8 mouse cellular contexts compared by ENCODE assay signal in genomic region chr17:56472121-56472520, GRCm38 (mm10). TPM values are rescaled to one million over a fixed set of nuclear protein-coding genes. Genes with fewer than 3 reads are reported as not detected.
DNase-seq lines count a peak whose midpoint lies in the region; ATAC-seq and TF ChIP-seq lines count a peak whose summit lies in the region.

No protein-coding gene starts in this region.

- H3K9ac ChIP-seq in kidney, postnatal 0 days (ENCODE audit: low read depth, low read length), result no peak overlapping the region
- H3K9ac ChIP-seq in embryonic facial prominence, embryonic 12.5 days, result no peak overlapping the region
- no peak overlapping the region for H3K9ac ChIP-seq in intestine, embryonic 15.5 days
- H3K9ac ChIP-seq in neural tube, embryonic 15.5 days (replicated peaks), result peak overlapping the region; percentile 99

- H3K4me1 ChIP-seq in kidney, postnatal 0 days (replicated peaks; ENCODE audit: insufficient read depth, low read length), result peaks cover 62% of the 10 kb centered on the region
- peaks cover 76% of the 10 kb centered on the region for H3K4me1 ChIP-seq in embryonic facial prominence, embryonic 12.5 days
- H3K4me1 ChIP-seq in intestine, embryonic 15.5 days (replicated peaks), result peaks cover 74% of the 10 kb centered on the region
- H3K4me1 ChIP-seq in neural tube, embryonic 15.5 days, result peaks cover 83% of the 10 kb centered on the region

- WGBS in kidney, postnatal 0 days, result 24% methylated on average over 16 of the region's 16 CpGs
- 10% methylated on average over 16 of the region's 16 CpGs for WGBS in embryonic facial prominence, embryonic 12.5 days
- 18% methylated on average over 16 of the region's 16 CpGs for WGBS in intestine, embryonic 15.5 days
- WGBS in neural tube, embryonic 15.5 days, result 13% methylated on average over 16 of the region's 16 CpGs

- no peaks in the 10 kb centered on the region for H3K36me3 ChIP-seq in kidney, postnatal 0 days (ENCODE audit: insufficient read depth, low read length)
- H3K36me3 ChIP-seq in embryonic facial prominence, embryonic 12.5 days, result peaks cover 4% of the 10 kb centered on the region; the same call in 1 of the 2 replicates
- no peaks in the 10 kb centered on the region; the same call in 1 of the 2 replicates for H3K36me3 ChIP-seq in intestine, embryonic 15.5 days
- H3K36me3 ChIP-seq in neural tube, embryonic 15.5 days, result no peaks in the 10 kb centered on the region

- no peak overlapping the region for H3K4me3 ChIP-seq in kidney, postnatal 0 days (replicated peaks; ENCODE audit: low read depth, low read length)
- peak overlapping the region; percentile 87 for H3K4me3 ChIP-seq in embryonic facial prominence, embryonic 12.5 days
- H3K4me3 ChIP-seq in intestine, embryonic 15.5 days (replicated peaks), result no peak overlapping the region; the same call in 1 of the 2 replicates
- peak overlapping the region; percentile 74 for H3K4me3 ChIP-seq in neural tube, embryonic 15.5 days (replicated peaks)

- H3K4me2 ChIP-seq in kidney, postnatal 0 days (ENCODE audit: low read length), result peak overlapping the region; percentile 99
- H3K4me2 ChIP-seq in embryonic facial prominence, embryonic 12.5 days (replicated peaks), result peak overlapping the region; percentile 97
- peak overlapping the region; percentile 95 for H3K4me2 ChIP-seq in intestine, embryonic 15.5 days (replicated peaks)
- H3K4me2 ChIP-seq in neural tube, embryonic 15.5 days, result peak overlapping the region; percentile 85

- no peaks in the 10 kb centered on the region for H3K9me3 ChIP-seq in kidney, postnatal 0 days (replicated peaks; ENCODE audit: low read length)
- no peaks in the 10 kb centered on the region for H3K9me3 ChIP-seq in embryonic facial prominence, embryonic 12.5 days
- H3K9me3 ChIP-seq in intestine, embryonic 15.5 days, result no peaks in the 10 kb centered on the region
- no peaks in the 10 kb centered on the region for H3K9me3 ChIP-seq in neural tube, embryonic 15.5 days (replicated peaks)

- no peak for TF ChIP-seq CTCF in kidney, postnatal 0 days (IDR thresholded peaks at IDR 0.05; ENCODE audit: low read depth)

- H3K27ac ChIP-seq in kidney, postnatal 0 days, result no peak overlapping the region
- H3K27ac ChIP-seq in embryonic facial prominence, embryonic 12.5 days, result no peak overlapping the region
- H3K27ac ChIP-seq in intestine, embryonic 15.5 days, result no peak overlapping the region
- peak overlapping the region; percentile 98; the same call in 1 of the 2 replicates for H3K27ac ChIP-seq in neural tube, embryonic 15.5 days (replicated peaks)

- peaks cover 12% of the 10 kb centered on the region; the same call in 1 of the 2 replicates for H3K27me3 ChIP-seq in kidney, postnatal 0 days (ENCODE audit: insufficient read depth, low read length)
- peaks cover 50% of the 10 kb centered on the region for H3K27me3 ChIP-seq in embryonic facial prominence, embryonic 12.5 days
- H3K27me3 ChIP-seq in intestine, embryonic 15.5 days (replicated peaks), result peaks cover 36% of the 10 kb centered on the region
- no peaks in the 10 kb centered on the region for H3K27me3 ChIP-seq in neural tube, embryonic 15.5 days (replicated peaks)

- DNase-seq in kidney, postnatal 0 days (ENCODE audit: low spot score), result no peak
- DNase-seq in kidney, postnatal 36 days, result no peak
- no peak for DNase-seq in embryo, embryonic 11 days
- DNase-seq in thymus, postnatal 36 days, result no peak
- DNase-seq in spleen, adult 12 weeks (ENCODE audit: low spot score), result no peak

- no peak for ATAC-seq in kidney, postnatal 0 days (replicated peaks; ENCODE audit: low FRiP score, low read depth)
- no peak for ATAC-seq in embryonic facial prominence, embryonic 12.5 days (ENCODE audit: insufficient number of reproducible peaks, insufficient read depth, low FRiP score, low TSS enrichment)
- no peak for ATAC-seq in intestine, embryonic 15.5 days
- ATAC-seq in neural tube, embryonic 15.5 days (ENCODE audit: low FRiP score), result no peak

RNA-seq across cellular contexts. Expression of gene Ptprs, which starts 4.2 kb away (rescaled TPM):
- polyA plus RNA-seq in kidney, postnatal 0 days (2015; fragmentation: Nextera tagmentation; extraction: Ambion mirVana), result 44.7 and 45.3 TPM in 2 replicates
- polyA plus RNA-seq in embryonic facial prominence, embryonic 12.5 days (2016; fragmentation: Nextera tagmentation; extraction: Ambion mirVana), result 158 and 167 TPM in 2 replicates
- 56.3 and 56.8 TPM in 2 replicates for polyA plus RNA-seq in intestine, embryonic 15.5 days (2015; fragmentation: Nextera tagmentation; extraction: Ambion mirVana)
- polyA plus RNA-seq in neural tube, embryonic 15.5 days (2015; fragmentation: Nextera tagmentation; extraction: Ambion mirVana), result 206 and 247 TPM in 2 replicates

RNA-seq across cellular contexts. Expression of gene Znrf4, which starts 40.1 kb away (rescaled TPM):
- polyA plus RNA-seq in kidney, postnatal 0 days (2015; fragmentation: Nextera tagmentation; extraction: Ambion mirVana), result not detected in 2 replicates
- not detected in 2 replicates for polyA plus RNA-seq in embryonic facial prominence, embryonic 12.5 days (2016; fragmentation: Nextera tagmentation; extraction: Ambion mirVana)
- polyA plus RNA-seq in intestine, embryonic 15.5 days (2015; fragmentation: Nextera tagmentation; extraction: Ambion mirVana), result not detected in 2 replicates
- not detected in 2 replicates for polyA plus RNA-seq in neural tube, embryonic 15.5 days (2015; fragmentation: Nextera tagmentation; extraction: Ambion mirVana)

Comparison
In these comparisons a context has a peak if more than half of its experiments do, and no peak if none do; other contexts are left out.
1. H3K4me3 ChIP-seq: peak in embryonic facial prominence, embryonic 12.5 days (single experiment) and neural tube, embryonic 15.5 days (single experiment); none in kidney, postnatal 0 days (single experiment) and intestine, embryonic 15.5 days (single experiment).
2. Peak in every context shown above with its lines, with median percentiles within 50 percentile points of each other: H3K4me2 ChIP-seq.